17 mouse cellular contexts compared by ENCODE assay signal in genomic region chrX:59240683-59241459, GRCm38 (mm10).
DNase-seq lines count a peak whose midpoint lies in the region; ATAC-seq and TF ChIP-seq lines count a peak whose summit lies in the region.
"Had no signal": no experiment of that assay in that cellular context is flagged by ENCODE, and none has a peak within 500 bp of the region (broad histone marks: within the 10 kb centered on the region; RNA-seq: fewer than 3 reads in every experiment).

No protein-coding gene starts in this region.

- H3K27me3 ChIP-seq in forebrain, embryonic 12.5 days: no peaks in the 10 kb centered on the region
- H3K27me3 ChIP-seq in forebrain, postnatal 0 days (ENCODE audit: insufficient read depth, low read length): no peaks in the 10 kb centered on the region
- no peaks in the 10 kb centered on the region for H3K27me3 ChIP-seq in forebrain, embryonic 13.5 days
- no peaks in the 10 kb centered on the region for H3K27me3 ChIP-seq in forebrain, embryonic 15.5 days
- no peaks in the 10 kb centered on the region for H3K27me3 ChIP-seq in hindbrain, postnatal 0 days (ENCODE audit: insufficient read depth, low read length)
- H3K27me3 ChIP-seq: embryonic facial prominence, embryonic 12.5 days had no signal

- no peak for DNase-seq in forebrain, postnatal 0 days
- no peak for DNase-seq in left cerebral cortex, adult 9 months (ENCODE audit: low spot score in 2 of 2)
- no peak for DNase-seq in urinary bladder, postnatal 25 days (ENCODE audit: low spot score)
- no peak for DNase-seq in hindbrain, postnatal 0 days (ENCODE audit: low spot score)
- DNase-seq: adrenal gland, adult 2 months; adrenal gland, postnatal 10 days; adrenal gland, postnatal 25 days; cerebellum, adult 11-12 months; cerebellum, adult 2 months; cerebellum, adult 9-10 months; cerebellum, postnatal 10 days; cerebellum, postnatal 25 days had no signal

- no peaks in the 10 kb centered on the region for H3K36me3 ChIP-seq in forebrain, embryonic 12.5 days (replicated peaks)
- no peaks in the 10 kb centered on the region for H3K36me3 ChIP-seq in forebrain, postnatal 0 days (ENCODE audit: insufficient read depth)
- no peaks in the 10 kb centered on the region for H3K36me3 ChIP-seq in forebrain, embryonic 13.5 days (ENCODE audit: poor library complexity, severe bottlenecking)
- no peaks in the 10 kb centered on the region for H3K36me3 ChIP-seq in forebrain, embryonic 15.5 days
- no peaks in the 10 kb centered on the region for H3K36me3 ChIP-seq in hindbrain, postnatal 0 days (ENCODE audit: insufficient read depth, low read length)
- H3K36me3 ChIP-seq: embryonic facial prominence, embryonic 10.5 days; embryonic facial prominence, embryonic 12.5 days had no signal

- no peak overlapping the region for H3K9ac ChIP-seq in forebrain, embryonic 12.5 days
- H3K9ac ChIP-seq in forebrain, postnatal 0 days: no peak overlapping the region
- no peak overlapping the region for H3K9ac ChIP-seq in forebrain, embryonic 13.5 days
- H3K9ac ChIP-seq in forebrain, embryonic 15.5 days (replicated peaks): no peak overlapping the region
- H3K9ac ChIP-seq in hindbrain, postnatal 0 days (replicated peaks; ENCODE audit: low read length): no peak overlapping the region
- H3K9ac ChIP-seq: embryonic facial prominence, embryonic 12.5 days had no signal

- no peaks in the 10 kb centered on the region; the same call in 1 of the 2 replicates for H3K4me1 ChIP-seq in forebrain, embryonic 12.5 days
- no peaks in the 10 kb centered on the region for H3K4me1 ChIP-seq in forebrain, postnatal 0 days (ENCODE audit: insufficient read depth)
- H3K4me1 ChIP-seq in forebrain, embryonic 13.5 days: no peaks in the 10 kb centered on the region
- H3K4me1 ChIP-seq in forebrain, embryonic 15.5 days: no peaks in the 10 kb centered on the region
- no peaks in the 10 kb centered on the region for H3K4me1 ChIP-seq in hindbrain, postnatal 0 days (ENCODE audit: insufficient read depth, low read length)
- H3K4me1 ChIP-seq: embryonic facial prominence, embryonic 10.5 days; embryonic facial prominence, embryonic 12.5 days had no signal

- no peaks in the 10 kb centered on the region for H3K9me3 ChIP-seq in forebrain, embryonic 12.5 days
- no peaks in the 10 kb centered on the region for H3K9me3 ChIP-seq in forebrain, postnatal 0 days (ENCODE audit: low read length)
- H3K9me3 ChIP-seq in forebrain, embryonic 13.5 days (replicated peaks): no peaks in the 10 kb centered on the region
- H3K9me3 ChIP-seq in forebrain, embryonic 15.5 days: no peaks in the 10 kb centered on the region
- no peaks in the 10 kb centered on the region for H3K9me3 ChIP-seq in hindbrain, postnatal 0 days (ENCODE audit: low read length)
- H3K9me3 ChIP-seq: embryonic facial prominence, embryonic 10.5 days; embryonic facial prominence, embryonic 12.5 days had no signal

- WGBS in forebrain, embryonic 12.5 days: 27% methylated on average over 2 of the region's 2 CpGs
- 20% methylated on average over 2 of the region's 2 CpGs for WGBS in forebrain, postnatal 0 days
- WGBS in forebrain, embryonic 13.5 days: 26% methylated on average over 2 of the region's 2 CpGs
- WGBS in forebrain, embryonic 15.5 days: 15% methylated on average over 2 of the region's 2 CpGs
- 42% methylated on average over 2 of the region's 2 CpGs for WGBS in hindbrain, postnatal 0 days

- H3K27ac ChIP-seq in forebrain, embryonic 12.5 days: no peak overlapping the region
- no peak overlapping the region for H3K27ac ChIP-seq in forebrain, postnatal 0 days (ENCODE audit: low read depth, low read length)
- no peak overlapping the region for H3K27ac ChIP-seq in forebrain, embryonic 13.5 days
- H3K27ac ChIP-seq in forebrain, embryonic 15.5 days (replicated peaks): 0 out of 2 replicates have a peak overlapping the region, but pooled peaks have one; percentile 23
- no peak overlapping the region for H3K27ac ChIP-seq in hindbrain, postnatal 0 days
- H3K27ac ChIP-seq: embryonic facial prominence, embryonic 10.5 days; embryonic facial prominence, embryonic 12.5 days had no signal

- no peak overlapping the region for H3K4me3 ChIP-seq in forebrain, embryonic 12.5 days (replicated peaks)
- H3K4me3 ChIP-seq in forebrain, postnatal 0 days (ENCODE audit: low read depth, low read length): no peak overlapping the region
- no peak overlapping the region for H3K4me3 ChIP-seq in forebrain, embryonic 13.5 days
- H3K4me3 ChIP-seq in forebrain, embryonic 15.5 days: no peak overlapping the region
- H3K4me3 ChIP-seq in hindbrain, postnatal 0 days (ENCODE audit: low read length): no peak overlapping the region
- H3K4me3 ChIP-seq: embryonic facial prominence, embryonic 10.5 days; embryonic facial prominence, embryonic 12.5 days had no signal

- H3K4me2 ChIP-seq in forebrain, embryonic 12.5 days: no peak overlapping the region
- H3K4me2 ChIP-seq in forebrain, postnatal 0 days (ENCODE audit: low read depth): no peak overlapping the region
- H3K4me2 ChIP-seq in forebrain, embryonic 13.5 days: no peak overlapping the region
- no peak overlapping the region for H3K4me2 ChIP-seq in forebrain, embryonic 15.5 days (replicated peaks)
- no peak overlapping the region for H3K4me2 ChIP-seq in hindbrain, postnatal 0 days (ENCODE audit: low read depth, low read length)
- H3K4me2 ChIP-seq: embryonic facial prominence, embryonic 12.5 days had no signal

- peak; percentile 49; the same call in 1 of the 2 replicates for ATAC-seq in forebrain, embryonic 12.5 days (ENCODE audit: low FRiP score)
- no peak; the same call in 1 of the 2 replicates for ATAC-seq in forebrain, postnatal 0 days
- peak; percentile 76 for ATAC-seq in forebrain, embryonic 13.5 days
- peak; percentile 88 for ATAC-seq in forebrain, embryonic 15.5 days (replicated peaks)
- ATAC-seq in hindbrain, postnatal 0 days: no peak

- no peak for TF ChIP-seq CTCF in forebrain, postnatal 0 days (IDR thresholded peaks at IDR 0.05; ENCODE audit: low read depth)
- TF ChIP-seq CTCF in hindbrain, postnatal 0 days (IDR thresholded peaks at IDR 0.05; ENCODE audit: low read depth): no peak

Comparison
In these comparisons a context has a peak if more than half of its experiments do, and no peak if none do; other contexts are left out.
1. ATAC-seq: peak in forebrain, embryonic 12.5 days (single experiment), forebrain, embryonic 13.5 days (single experiment) and forebrain, embryonic 15.5 days (single experiment); none in forebrain, postnatal 0 days (single experiment) and hindbrain, postnatal 0 days (single experiment).